Mouse (Mus musculus) lung, postnatal 10 days (tissue): ENCODE data around the gene Gsg1.

Source experiments
- DNase-seq: peaks from one replicate; pipeline ENCODE4 v3.0.0; 2021

The Gsg1 gene

DNA sequence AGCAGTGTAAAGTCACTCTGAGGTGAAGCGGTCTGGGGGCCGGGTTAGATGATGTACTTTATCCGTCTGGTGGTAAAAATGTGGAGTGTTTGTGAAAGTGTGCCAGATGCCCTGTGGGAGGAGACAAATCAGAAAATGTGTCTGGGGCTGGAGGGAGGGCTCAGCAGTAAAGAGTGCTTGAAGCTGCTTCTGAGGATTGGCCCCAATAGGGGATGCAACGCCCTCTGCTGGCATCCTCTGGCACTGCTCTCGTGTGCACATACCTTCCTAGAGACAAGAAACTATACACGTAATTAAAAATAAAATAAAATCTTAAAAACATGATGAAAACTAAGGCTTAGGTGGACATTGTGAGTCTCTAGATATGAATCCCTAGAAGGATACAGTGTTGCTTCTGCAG, 6.3 kb upstream of the Gsg1 start:
- DNase-seq, result no peak

DNA sequence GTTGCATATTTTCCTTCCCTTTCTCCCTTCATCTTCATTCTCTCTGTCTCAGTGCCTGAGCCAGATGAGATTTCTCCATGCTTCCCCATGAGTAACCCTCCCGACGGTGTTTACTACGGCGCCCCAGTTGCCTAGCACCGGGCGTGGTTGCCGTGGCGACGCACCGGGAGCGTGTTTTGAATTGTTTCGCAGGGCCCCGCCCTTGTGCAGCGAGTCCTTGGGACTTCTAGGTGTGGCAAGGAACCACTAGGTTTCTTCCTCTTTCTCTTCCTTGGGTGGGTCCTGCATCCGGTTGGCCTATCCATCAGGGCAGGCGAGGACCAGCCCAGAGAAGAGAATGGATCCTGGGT, 1.4 kb downstream of the Gsg1 start:
- peak; percentile 95 for DNase-seq

DNA sequence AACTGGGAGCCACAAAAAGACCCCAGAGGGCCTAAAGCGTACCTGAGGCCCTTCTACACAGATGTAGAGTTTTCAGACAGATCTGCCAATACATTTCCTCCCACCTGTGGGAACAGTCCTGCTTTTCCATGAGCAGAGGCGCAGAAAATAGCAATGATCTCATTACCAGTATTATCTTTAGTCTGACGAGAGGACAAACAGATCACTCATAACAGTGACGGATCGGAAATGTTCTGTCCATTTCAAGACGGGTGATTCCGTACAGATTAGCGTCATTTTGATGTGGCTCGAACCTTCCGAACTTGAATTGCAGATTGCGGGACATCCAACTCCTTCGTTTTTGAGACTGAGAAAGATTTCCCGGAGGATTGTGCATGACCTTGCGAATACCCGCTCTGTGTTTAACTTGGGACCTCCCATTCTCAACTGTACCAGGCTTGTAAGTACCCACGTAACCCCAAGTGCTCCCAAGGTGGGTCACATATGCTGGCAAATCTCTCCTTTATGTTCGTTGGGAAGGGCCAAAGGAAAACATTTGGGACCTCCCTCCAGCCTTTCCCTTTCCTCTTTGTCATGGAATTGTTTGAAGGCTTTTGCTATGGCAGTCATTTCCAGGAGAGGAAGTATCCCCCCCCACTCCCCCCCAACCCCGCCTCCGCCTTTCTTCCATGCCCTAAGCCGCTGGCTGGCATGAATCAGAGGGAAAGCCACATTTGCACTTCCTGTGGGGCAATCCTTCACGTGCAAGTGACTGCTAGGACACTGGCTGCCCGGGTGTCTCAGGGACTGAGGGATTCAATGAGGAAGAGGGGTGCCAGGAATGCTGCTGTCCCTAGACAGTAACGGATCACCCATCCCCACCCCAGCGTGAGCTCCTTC, 2.1 kb downstream of the Gsg1 start:
- DNase-seq, result peak; percentile 59

DNA sequence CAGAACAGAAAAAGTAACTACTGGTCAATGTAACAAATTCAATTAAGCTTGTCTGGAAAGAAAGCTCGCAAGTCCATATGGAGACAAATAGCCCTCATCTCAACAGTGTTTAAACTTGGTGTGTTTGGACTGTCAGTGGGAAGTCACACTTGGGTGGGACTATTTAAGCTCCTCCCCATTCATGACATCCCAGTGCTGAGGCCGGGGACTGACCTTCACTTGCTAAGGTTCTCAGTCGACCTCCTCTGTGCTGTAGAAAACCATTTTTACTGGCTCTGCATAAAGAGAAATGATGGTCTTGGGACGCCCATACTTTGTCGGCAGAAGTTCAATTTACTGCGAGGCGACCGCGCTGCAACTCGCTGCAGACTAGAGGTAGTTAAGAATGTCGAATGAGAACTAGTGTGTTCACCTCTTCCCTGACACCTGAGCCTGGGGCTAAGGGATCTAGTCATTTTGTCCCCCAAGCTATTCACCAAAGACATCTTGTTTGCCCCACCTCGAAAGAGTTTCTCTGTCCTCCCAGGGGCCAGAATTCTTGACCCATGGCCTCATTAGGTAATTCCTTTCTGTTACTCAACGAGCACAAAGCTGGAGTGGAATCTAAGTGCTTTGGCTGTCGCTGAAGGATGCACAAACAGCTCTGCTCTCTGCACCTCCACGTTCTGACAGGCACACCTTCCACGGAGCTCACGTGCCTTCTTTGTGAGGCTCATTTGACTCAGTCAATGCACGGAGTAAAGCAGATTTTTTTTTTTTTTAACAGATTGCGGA, 3.0 kb downstream of the Gsg1 start:
- DNase-seq, result peak; percentile 59

DNA sequence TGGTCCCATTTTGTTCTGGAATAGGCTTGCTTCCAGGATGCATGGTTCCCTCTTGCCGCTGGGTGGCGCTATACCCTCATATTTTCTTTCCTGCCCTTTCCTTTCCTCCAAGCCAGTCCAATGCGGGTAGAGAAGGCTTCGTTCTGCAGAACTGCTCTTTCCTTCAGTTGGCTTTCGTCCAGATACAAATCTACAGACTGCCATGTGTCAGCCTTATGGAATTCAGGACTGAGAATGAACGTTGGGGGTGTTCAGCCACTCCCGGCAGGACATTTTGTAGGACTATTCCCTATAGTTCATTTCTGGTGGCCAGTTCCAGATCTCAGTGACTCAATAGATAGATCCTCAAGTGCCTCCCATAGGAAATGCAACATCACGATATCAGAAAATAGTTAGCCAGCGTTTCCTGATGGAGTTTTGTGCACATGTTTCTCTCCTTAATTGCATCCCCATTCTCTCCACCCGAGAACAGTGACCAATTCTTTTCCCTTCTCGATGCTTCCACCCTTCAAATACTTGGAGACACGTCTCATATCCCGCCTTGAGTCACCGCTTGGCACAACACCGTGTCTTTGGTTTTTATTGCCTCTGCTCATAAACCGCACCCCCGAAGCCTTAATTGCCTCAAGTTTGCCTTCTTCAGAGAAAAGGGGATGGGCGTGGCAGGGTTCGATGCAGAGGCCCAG, 4.2 kb downstream of the Gsg1 start:
- DNase-seq, result peak; percentile 84

DNA sequence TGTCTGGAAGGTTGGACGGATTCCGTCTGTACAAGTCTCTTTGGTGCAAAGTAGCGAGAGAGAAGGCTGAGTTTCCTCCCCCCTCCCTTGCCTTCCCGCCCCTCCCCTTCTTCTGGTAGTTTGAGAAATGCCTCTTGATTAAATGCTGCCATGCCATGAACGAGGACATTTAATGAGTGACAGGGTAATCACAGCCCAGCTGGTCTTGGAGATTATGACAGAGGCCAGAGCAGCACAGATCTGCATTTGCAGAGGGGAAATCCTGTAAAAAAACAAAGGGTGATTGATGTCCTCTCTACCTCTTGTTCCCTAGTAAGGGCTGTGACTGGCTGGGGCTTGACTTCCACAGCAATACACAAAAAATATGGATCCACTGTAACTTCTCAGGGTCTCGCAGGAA, 6.3 kb downstream of the Gsg1 start:
- DNase-seq, result no peak

DNA sequence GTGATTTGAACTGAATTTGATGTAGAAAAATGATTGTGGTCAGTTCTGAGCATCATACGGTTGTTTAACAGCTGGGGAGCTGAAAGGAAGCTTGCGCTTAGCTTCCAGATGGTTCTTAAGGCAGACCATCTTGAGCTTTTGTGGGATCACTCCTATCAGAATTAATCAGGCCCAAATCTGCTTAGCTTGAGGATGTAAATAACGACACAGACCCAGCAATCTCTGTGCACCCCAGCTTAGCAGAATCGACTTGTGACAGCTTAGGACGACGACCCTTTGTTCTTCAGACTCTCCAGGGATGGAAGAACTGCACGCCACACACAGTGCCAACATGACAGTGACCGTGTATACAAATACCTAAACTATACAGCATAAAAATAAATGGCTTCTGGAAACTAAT, 8.6 kb downstream of the Gsg1 start:
- no peak for DNase-seq

DNA sequence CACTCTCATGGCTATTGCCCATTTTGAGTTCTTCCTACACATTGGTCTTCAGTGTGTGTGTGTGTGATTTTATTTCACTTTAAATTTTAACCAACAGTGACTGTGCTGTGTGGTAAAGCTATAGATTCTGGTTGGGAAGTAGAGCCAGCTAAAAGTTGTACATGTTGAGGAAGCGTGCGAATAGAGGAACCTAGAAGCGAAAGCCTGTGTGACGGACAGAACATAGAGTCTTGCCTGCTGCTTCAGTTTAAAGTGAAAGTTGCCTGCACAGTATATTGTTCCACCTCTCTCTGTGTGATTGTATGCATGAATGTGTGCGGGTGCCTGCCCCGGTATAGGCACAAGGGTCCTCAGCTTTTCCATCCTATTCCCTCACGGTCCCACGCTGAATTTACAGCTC, 13.8 kb downstream of the Gsg1 start:
- DNase-seq, result no peak

DNA sequence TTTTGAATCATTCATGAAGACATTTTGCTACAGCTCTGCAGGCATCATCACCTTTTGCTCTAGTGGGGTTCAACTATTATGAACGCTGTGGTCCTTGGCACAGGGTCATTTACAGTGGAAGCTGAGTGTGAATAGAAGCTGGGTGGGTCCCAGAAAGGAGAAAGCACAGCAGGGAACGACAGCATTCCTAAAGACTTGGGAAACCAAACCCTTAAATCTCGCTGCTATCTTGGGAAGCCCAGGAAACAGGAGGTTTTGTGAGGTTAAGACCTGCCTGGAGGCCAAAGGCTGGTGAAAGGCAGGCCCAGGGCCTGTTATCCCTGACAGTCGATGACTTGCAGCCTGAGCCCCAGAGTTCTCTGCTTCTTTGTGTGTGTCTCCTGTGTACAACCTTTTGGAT, 15.9 kb downstream of the Gsg1 start:
- DNase-seq, result no peak

DNA sequence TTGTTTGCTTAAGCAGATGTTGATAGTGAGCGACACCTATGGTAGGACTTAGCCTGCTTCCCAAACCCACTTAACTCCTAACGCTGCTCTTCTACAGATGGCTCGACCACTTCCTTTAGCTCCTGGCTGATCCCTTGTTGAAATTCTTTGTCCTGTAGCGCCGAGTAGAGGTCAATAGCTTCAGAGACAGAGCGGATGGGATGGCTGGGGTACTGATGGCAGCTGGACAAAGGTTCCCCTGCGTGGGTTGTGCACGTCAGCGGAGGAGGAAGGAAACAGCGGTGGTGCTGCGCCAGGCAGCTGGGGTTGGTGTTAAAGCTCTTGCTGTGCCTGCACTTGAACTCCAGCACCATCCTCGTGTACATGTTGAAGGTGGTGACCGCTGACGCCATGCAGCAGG, 16.8 kb downstream of the Gsg1 start:
- peak; percentile 31 for DNase-seq

DNA sequence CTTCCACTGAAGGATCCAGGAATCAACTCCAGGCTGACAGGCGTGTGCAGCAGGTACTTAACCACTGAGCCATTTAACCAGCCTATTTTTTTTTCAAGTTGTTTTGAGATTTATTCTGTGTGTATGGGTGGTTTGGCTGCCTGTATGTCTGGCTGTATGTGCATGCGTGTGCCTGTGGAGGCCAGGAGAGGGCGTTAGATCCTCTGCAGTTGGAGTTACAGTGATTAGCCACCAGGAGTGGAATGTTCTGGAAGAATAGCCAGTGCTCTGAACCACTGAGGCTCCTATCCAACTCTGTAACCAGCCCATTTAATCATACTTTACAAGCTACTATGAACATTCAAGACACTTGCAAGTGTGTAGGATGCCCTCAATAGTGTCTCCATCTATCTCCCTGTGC, 17.6 kb downstream of the Gsg1 start:
- DNase-seq, result no peak

DNA sequence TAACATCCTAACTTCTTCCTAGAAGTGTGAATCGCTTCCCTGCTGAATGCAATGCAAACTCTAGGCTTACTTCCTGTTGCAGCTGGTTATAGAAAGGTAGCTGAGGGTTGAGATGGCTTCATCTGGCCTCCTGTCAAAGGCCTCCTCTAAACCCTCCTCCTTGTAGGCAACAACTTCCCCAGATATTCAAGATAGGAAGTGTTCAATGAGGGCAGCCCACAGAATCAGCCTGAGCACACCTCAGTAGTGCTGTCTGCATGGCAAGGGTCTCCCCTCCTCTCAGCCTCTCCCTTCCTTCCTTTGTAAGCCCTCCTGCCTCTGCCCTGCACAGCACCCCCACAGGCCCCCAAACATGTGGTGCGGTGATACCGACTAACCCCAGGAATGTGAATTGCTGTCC, 18.4 kb downstream of the Gsg1 start:
- no peak for DNase-seq

DNA sequence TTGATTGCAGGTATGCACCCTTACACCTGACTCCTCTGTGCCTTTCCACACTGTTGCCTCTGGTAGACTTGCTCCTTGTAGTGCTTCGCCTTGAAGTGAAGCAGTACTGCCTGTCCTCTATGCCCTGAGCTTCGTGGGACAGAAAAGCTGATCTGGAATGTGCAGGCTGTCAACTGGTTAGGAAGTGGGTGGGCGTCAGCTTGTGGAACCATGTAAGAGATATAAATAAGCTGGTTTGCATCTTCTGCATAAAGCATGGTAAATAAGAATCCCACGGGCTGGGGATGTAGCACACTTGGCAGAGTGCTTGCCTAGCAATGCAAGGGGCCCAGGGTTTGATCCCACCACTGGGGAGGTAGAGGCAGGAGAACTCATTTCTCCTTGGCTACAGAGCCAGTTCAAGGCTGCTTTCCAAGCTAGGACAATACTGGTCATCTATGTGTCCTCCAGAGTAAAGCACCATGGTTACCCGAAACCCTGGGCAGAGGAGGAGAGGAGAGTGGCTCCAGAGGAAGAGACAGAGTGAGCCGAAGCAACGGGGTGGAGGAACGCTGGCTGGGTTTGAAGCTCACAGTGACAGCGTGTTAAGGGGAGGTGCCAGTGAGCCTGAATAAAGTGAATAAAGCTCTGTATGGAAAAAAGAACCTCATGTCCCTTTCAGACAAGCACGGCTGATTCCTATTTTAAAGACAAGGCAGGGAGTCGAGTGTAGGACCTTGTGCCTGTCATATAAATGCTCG, 21.5 kb downstream of the Gsg1 start:
- no peak for DNase-seq

DNA sequence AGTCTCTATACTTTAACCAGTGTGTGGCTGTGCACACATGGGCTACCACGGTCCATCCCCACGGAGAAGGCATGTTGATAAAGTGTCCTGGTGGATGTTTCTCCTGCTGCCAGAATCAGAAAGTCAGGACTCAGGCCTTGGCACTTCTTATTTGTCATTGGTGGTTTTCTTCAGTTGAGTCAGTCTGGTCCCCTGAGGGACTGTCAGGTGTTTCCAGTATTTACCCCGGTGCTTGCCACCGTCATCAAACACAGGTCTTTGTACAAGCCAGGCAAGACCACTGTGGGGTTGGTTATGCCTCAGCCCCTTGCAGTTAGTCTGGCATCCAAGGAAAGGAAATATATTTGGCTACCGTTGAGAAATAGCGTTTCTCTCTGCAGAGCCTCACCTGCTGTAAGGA, 23.6 kb downstream of the Gsg1 start:
- no peak for DNase-seq

DNA sequence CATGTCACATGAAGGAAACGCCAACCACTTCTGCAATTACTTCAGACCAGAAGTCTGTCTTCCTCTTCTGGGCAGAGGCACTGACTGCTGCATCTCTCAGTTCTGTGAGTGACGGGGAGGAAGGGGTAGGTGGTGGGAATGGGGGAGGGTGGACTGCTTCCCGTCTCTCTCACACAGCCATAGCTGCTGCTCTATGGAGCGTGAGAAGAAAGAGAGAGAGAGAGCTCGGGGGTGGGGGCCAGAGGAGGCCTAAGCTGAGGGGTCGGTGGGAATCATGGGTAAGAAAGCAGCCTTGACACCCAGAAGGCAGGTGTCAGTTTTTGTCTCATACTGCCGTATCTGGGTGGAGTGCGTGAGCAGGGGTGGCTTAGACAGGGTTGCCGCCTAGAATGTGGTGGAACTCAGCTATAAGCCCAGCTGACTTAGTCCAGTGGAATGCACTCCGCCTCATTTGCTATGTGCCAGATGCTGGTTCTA, 25.6 kb downstream of the Gsg1 start:
- DNase-seq, result no peak

DNA sequence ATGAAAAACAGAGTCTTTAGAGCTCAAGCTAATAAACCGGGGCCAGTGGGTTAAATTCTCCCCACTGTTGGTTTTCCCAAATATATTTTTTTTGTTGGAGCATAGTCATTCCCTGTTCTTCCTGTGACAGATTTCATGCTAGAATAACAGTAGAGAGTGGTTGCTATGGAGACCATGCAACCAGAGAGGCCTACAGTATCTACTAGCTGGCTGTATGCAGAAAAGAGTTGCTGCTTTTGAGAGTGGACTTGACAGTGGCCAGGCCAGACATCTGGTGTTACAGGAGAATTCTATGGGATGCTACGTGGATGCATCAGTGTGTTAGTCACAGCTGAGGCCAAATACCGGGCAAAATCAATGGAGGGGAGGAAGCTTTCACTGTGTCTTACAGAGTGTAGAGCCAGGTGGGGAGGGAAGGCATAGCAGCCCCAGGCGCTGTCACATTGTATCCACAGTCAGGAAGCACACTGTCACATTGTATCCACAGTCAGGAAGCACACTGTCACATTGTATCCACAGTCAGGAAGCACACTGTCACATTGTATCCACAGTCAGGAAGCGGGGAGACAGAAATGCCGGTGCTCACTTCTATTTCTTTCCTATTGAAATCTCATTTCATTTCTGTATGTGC, 30.2 kb downstream of the Gsg1 start:
- DNase-seq, result no peak

DNA sequence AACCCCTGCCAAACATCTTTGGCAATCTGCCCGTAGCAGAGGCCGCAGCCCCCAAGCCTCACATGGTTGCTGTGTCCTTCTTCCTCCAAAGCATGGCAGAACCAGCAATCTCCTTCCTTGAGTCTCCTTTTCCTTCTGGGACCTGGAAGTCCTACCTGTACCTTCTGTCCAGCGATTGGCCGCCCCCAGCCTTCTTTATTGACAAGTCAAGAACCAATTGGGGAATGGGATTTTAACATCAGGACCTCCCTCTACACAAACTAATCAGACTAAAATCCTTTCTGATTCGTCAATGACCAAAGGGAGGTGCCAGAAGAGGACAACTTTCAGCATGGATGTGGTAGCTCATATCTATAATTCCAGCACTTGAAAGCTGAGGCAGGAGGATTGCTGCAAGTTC, 34.2 kb downstream of the Gsg1 start:
- no peak for DNase-seq

DNA sequence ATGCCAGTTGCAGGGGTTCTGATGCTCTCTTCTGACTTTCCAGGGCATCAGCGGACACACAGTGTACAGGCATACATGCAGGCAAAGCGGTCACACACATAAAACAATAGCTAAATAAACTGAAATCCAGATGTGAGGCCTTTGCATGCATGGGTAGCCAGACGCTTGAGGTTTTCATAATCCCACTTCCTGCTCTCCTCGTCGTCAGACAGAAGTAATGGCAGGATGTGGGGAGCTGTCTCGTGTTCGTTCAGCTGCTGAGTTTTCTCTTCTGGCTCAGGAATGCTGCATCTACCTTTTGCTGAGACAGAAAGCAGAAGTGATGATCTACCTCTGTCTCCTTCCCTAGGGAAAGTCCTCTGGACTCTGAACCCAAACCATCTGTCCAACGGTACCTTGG, 35.8 kb downstream of the Gsg1 start:
- DNase-seq, result no peak

DNA sequence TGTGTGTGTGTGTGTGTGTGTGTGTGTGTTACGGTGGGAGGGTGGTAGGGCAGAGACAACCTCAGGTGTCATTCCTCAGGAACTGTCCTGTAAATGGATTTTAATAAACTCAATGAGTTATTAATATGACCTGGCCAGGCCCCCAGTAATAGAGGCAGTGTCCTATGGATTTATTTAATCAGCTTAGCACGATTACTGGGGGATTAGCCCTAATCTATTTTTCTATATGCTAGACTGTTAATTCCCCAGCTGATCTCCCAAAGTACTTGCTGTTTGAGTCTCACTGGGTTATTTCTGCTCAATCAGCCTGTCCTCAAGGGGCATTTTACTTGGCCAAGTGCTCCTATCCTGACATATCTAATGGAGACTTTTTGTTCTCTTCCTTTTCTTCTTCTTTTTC, 41.5 kb downstream of the Gsg1 start:
- no peak for DNase-seq

DNA sequence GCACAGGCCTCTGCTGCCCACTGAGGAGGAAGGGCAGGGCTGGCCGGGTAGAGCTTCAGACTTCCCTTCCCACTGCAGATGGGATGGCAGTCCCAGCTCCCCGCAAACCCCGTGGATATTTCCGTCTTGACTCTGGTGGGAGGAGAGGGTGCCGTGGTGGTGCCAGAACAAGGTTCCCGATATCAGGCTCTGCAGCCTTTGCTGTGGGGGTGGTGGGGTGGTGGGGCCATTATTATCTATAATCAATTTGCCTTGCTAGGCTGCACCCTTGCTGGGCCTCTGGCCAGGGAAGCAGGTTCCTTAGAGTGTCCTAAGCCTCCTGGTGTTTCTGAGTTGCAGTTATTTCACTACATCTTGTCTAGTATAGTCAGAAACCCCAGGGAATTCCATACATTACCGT, 43.0 kb downstream of the Gsg1 start:
- DNase-seq, result no peak

DNA sequence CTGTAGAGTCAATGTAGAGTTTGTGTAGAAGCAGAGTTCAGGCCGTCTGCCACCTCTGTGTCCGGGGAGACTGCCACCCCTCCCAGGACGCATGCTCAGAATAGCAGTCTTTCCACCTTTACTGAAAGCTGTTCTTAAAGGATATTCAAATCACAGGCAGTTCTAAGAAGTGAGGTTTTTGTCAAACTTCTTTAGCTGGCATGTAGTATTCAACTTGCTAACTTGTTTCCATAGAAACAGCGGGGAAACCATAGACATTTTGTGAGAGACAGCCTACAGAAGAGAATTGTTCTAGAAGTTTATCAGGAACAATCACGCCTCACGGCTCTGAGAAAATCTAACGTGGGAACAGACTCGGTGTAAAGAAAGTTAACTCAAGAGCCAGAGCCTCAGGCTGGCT, 47.2 kb downstream of the Gsg1 start:
- DNase-seq, result no peak

DNA sequence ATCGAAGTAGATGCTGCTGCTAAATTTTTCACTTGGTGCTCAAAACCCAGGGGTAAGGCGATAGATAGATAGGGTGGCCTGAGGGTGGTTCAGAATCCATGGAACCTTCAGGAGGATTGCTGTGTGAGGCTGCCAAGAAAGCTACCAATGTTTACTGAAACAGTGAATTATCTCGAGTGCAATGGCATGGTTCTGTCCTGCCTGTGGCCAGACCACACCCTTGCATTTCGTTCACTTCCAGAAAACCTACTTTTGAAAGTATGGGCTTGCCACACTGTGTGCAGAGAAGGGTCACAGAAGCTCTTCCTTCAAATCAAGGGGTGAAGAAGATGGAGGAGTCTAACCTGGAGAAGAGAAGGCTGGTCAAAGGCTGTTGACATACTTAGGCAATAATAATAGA, 48.3 kb downstream of the Gsg1 start:
- DNase-seq, result no peak

DNA sequence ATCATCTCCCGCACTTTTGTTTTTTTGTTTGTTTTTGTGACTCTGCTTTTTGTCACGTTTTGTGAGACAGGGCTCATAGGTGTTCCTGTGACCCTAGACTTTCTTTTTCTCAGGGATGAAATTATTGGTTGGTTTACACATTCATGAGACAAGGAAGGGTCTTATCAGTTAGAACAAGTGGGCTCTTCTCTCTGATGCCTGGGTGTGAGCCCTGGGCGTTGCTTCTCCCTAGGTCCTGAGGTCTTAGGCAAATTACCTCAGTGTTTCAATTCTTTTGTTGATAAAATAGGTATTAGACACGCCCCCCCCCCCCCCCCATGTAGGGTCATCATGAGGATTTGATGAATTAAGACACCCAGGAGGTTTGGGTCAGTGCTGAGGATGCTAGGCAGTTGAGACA, 49.3 kb downstream of the Gsg1 start:
- no peak for DNase-seq
